Mouse (Mus musculus): ENCODE data around the gene Gm3776.
"Not testable (repeated sequence)": the region's sequence is repeated elsewhere in the genome, so short reads cannot be mapped to it uniquely, and the experiment has no call there.

DNA sequence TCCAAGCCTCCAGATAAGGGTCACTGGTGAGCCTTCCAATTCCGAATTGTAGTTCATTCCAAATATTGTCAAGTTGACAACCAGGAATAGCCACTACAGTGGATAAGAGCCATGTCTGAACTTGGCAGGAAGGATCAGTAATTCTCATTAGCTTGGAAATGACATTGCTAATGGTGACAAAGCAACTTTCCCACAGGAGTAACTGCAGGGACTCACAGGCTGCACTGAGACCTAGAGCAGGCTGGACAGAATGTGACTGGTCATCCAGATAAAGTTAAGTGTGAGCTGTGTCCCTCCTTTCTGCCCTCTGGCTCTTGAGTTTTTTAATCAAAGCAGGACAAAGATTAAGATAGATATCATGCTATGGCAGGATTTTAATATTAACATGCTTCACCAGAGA, 32.1 kb downstream of the Gm3776 start:
- not testable (repeated sequence) for TF ChIP-seq POLR2AphosphoS2 (IDR thresholded peaks at IDR 0.05; ENCODE audit: insufficient read length, low read depth); USF1 (IDR thresholded peaks at IDR 0.05; ENCODE audit: low read depth); E2F4 (IDR thresholded peaks at IDR 0.05; ENCODE audit: insufficient read depth); MYOG (IDR thresholded peaks at IDR 0.05; ENCODE audit: control insufficient read depth in 1 of 3, insufficient read depth in 1 of 3, insufficient read length in 2 of 3, low read depth in 2 of 3); POLR2A (IDR thresholded peaks at IDR 0.05; ENCODE audit: insufficient read length, low read depth)

All from myocyte (in vitro differentiated cells).